Comparison of ENCODE assay signal across 8 mouse cellular contexts in genomic region chr19:18712153-18712865, GRCm38 (mm10). TPM values are rescaled to one million over a fixed set of nuclear protein-coding genes. Genes with fewer than 3 reads are reported as not detected.
DNase-seq lines count a peak whose midpoint lies in the region; ATAC-seq and TF ChIP-seq lines count a peak whose summit lies in the region.

No protein-coding gene starts in this region.

- H3K9me3 ChIP-seq in kidney, embryonic 14.5 days (ENCODE audit: control insufficient read depth, low read length): no peaks in the 10 kb centered on the region
- no peaks in the 10 kb centered on the region for H3K9me3 ChIP-seq in hindbrain, embryonic 12.5 days (replicated peaks)
- H3K9me3 ChIP-seq in midbrain, embryonic 13.5 days: no peaks in the 10 kb centered on the region

- peak overlapping the region; percentile 87 for H3K9ac ChIP-seq in kidney, embryonic 14.5 days (ENCODE audit: low read depth, low read length)
- H3K9ac ChIP-seq in hindbrain, embryonic 12.5 days: peak overlapping the region; percentile 84
- peak overlapping the region; percentile 75 for H3K9ac ChIP-seq in midbrain, embryonic 13.5 days (replicated peaks)

- H3K4me3 ChIP-seq in kidney, embryonic 14.5 days (ENCODE audit: low read length): peak overlapping the region; percentile 84
- peak overlapping the region; percentile 95 for H3K4me3 ChIP-seq in hindbrain, embryonic 12.5 days
- H3K4me3 ChIP-seq in midbrain, embryonic 13.5 days (replicated peaks): peak overlapping the region; percentile 77

- H3K27me3 ChIP-seq in kidney, embryonic 14.5 days (ENCODE audit: control insufficient read depth, insufficient read depth, low read length): no peaks in the 10 kb centered on the region
- no peaks in the 10 kb centered on the region for H3K27me3 ChIP-seq in hindbrain, embryonic 12.5 days
- no peaks in the 10 kb centered on the region for H3K27me3 ChIP-seq in midbrain, embryonic 13.5 days

- H3K4me1 ChIP-seq in kidney, embryonic 14.5 days (ENCODE audit: control insufficient read depth, insufficient read depth, low read length): peaks cover 18% of the 10 kb centered on the region; the same call in 1 of the 2 replicates
- peaks cover 24% of the 10 kb centered on the region for H3K4me1 ChIP-seq in hindbrain, embryonic 12.5 days
- H3K4me1 ChIP-seq in midbrain, embryonic 13.5 days (replicated peaks): peaks cover 29% of the 10 kb centered on the region

- TF ChIP-seq CTCF in brain, embryonic 14.5 days (IDR thresholded peaks at IDR 0.05; ENCODE audit: borderline replicate concordance, extremely low read depth, insufficient read depth, insufficient read length): no peak

- intact Hi-C loops in gastrocnemius, postnatal 36 days (cut with DNase I): loop anchor here (5.0 to 10.0 kb wide), 2 partner anchors 70 to 122 kb away; no protein-coding TSS in a partner anchor

- H3K36me3 ChIP-seq in kidney, embryonic 14.5 days (ENCODE audit: control insufficient read depth, insufficient read depth, low read length): no peaks in the 10 kb centered on the region
- 0 out of 2 replicates have a peak, but pooled peaks cover 2% of the 10 kb centered on the region for H3K36me3 ChIP-seq in hindbrain, embryonic 12.5 days
- H3K36me3 ChIP-seq in midbrain, embryonic 13.5 days: no peaks in the 10 kb centered on the region

- ATAC-seq in kidney, embryonic 14.5 days (ENCODE audit: low FRiP score, low TSS enrichment): no peak
- ATAC-seq in hindbrain, embryonic 12.5 days (ENCODE audit: low FRiP score): 0 out of 2 replicates have a peak, but pooled peaks have one; percentile 9
- no peak for ATAC-seq in midbrain, embryonic 13.5 days

- 57% methylated on average over 16 of the region's 16 CpGs for WGBS in kidney, embryonic 14.5 days
- WGBS in hindbrain, embryonic 12.5 days: 59% methylated on average over 16 of the region's 16 CpGs
- WGBS in midbrain, embryonic 13.5 days: 58% methylated on average over 16 of the region's 16 CpGs

- no peak for TF ChIP-seq POLR2A in brain, embryonic 14.5 days (IDR thresholded peaks at IDR 0.05; ENCODE audit: borderline replicate concordance, extremely low read depth, insufficient read depth, insufficient read length, poor library complexity, severe bottlenecking)

- peak overlapping the region; percentile 94 for H3K27ac ChIP-seq in kidney, embryonic 14.5 days (ENCODE audit: low read depth, low read length)
- H3K27ac ChIP-seq in hindbrain, embryonic 12.5 days: peak overlapping the region; percentile 92
- peak overlapping the region; percentile 92 for H3K27ac ChIP-seq in midbrain, embryonic 13.5 days

- no peak for DNase-seq in kidney, adult 9 months
- peak; percentile 7 for DNase-seq in brain, embryonic 14.5 days (ENCODE audit: low read depth)
- no peak for DNase-seq in yolk sac, embryonic 10.5 days (ENCODE audit: low spot score)
- no peak for DNase-seq in gastrocnemius, postnatal 36 days
- DNase-seq in right cerebral cortex, postnatal 36 days (ENCODE audit: low spot score in 2 of 2): no peak

- H3K4me2 ChIP-seq in kidney, embryonic 14.5 days (replicated peaks; ENCODE audit: low read depth, low read length): peak overlapping the region; percentile 50
- H3K4me2 ChIP-seq in hindbrain, embryonic 12.5 days (replicated peaks): peak overlapping the region; percentile 86
- H3K4me2 ChIP-seq in midbrain, embryonic 13.5 days (replicated peaks): peak overlapping the region; percentile 52

RNA-seq across cellular contexts. Expression of gene D030056L22Rik, which starts 0.7 kb away (rescaled TPM):
- polyA plus RNA-seq in kidney, embryonic 14.5 days (2014; fragmentation: Nextera tagmentation; extraction: Ambion mirVana): 47.8 and 49.5 TPM in 2 replicates
- 45.1 and 63.5 TPM in 2 replicates for polyA plus RNA-seq in brain, embryonic 14.5 days (2012; rRNA removed)
- 64.9 and 69.3 TPM in 2 replicates for polyA plus RNA-seq in hindbrain, embryonic 12.5 days (2016; fragmentation: Nextera tagmentation; extraction: Ambion mirVana)
- 57.5 and 63.1 TPM in 2 replicates for polyA plus RNA-seq in midbrain, embryonic 13.5 days (2015; fragmentation: Nextera tagmentation; extraction: Ambion mirVana)
- total RNA-seq in gastrocnemius, postnatal 36 days (2021): 1 to 10 TPM; 2.7 to 4.1 TPM

RNA-seq across cellular contexts. Expression of gene Trpm6, which starts 37.5 kb away (rescaled TPM):
- polyA plus RNA-seq in kidney, embryonic 14.5 days (2014; fragmentation: Nextera tagmentation; extraction: Ambion mirVana): 0.33 and 0.61 TPM in 2 replicates
- polyA plus RNA-seq in brain, embryonic 14.5 days (2012; rRNA removed): 0.20 and 0.27 TPM in 2 replicates
- 0.19 and 0.43 TPM in 2 replicates for polyA plus RNA-seq in hindbrain, embryonic 12.5 days (2016; fragmentation: Nextera tagmentation; extraction: Ambion mirVana)
- polyA plus RNA-seq in midbrain, embryonic 13.5 days (2015; fragmentation: Nextera tagmentation; extraction: Ambion mirVana): 0.36 and 0.43 TPM in 2 replicates
- under 1 TPM; 0.05 to 0.15 TPM for total RNA-seq in gastrocnemius, postnatal 36 days (2021)

RNA-seq across cellular contexts. Expression of gene Carnmt1, which starts 41.7 kb away (rescaled TPM):
- 44.8 TPM in 2 replicates for polyA plus RNA-seq in kidney, embryonic 14.5 days (2014; fragmentation: Nextera tagmentation; extraction: Ambion mirVana)
- polyA plus RNA-seq in brain, embryonic 14.5 days (2012; rRNA removed): 10.0 and 10.1 TPM in 2 replicates
- 26.9 and 29.6 TPM in 2 replicates for polyA plus RNA-seq in hindbrain, embryonic 12.5 days (2016; fragmentation: Nextera tagmentation; extraction: Ambion mirVana)
- 13.2 and 14.7 TPM in 2 replicates for polyA plus RNA-seq in midbrain, embryonic 13.5 days (2015; fragmentation: Nextera tagmentation; extraction: Ambion mirVana)
- 100 to 1,000 TPM; 125 to 136 TPM for total RNA-seq in gastrocnemius, postnatal 36 days (2021)
